Mouse (Mus musculus) erythroid progenitor cell, adult 5-6 weeks (primary cell): ENCODE measurements around the gene Rtl9. TPM values are rescaled to one million over a fixed set of nuclear protein-coding genes. Genes with fewer than 3 reads are reported as not detected.

ENCODE experiments used
- total RNA-seq, 2 experiments: library from RNA; stranded (forward) in 1 of 2; stranded (reverse) in 1 of 2; fragments of 150-400 nt in 1 of 2; fragments of 186-747, 209-891 nt in 1 of 2; gene quantifications; 2 replicates each; pipeline versions ENCODE4 v1.2.3 to v1.2.4; 2015 to 2017; ENCODE audit warnings: low replicate concordance in 2 of 2

Rtl9 gene
- total RNA-seq, 2 experiments from 2014 or later: not detected

Other genes with a start within 250 kb of the Rtl9 start
- gene Ammecr1, start 132.9 kb upstream of the Rtl9 start, total RNA-seq (2015; ENCODE audit: low replicate concordance): 39.6 and 79.6 TPM in 2 replicates
- 36.4 and 37.0 TPM in 2 replicates for gene Ammecr1, start 132.9 kb upstream of the Rtl9 start, total RNA-seq (2017; ENCODE audit: low replicate concordance)